Mouse (Mus musculus) C2C12 (cell line): ENCODE measurements around the gene Sds. TPM values are rescaled to one million over a fixed set of nuclear protein-coding genes. Genes with fewer than 3 reads are reported as not detected.
A peak's percentile ranks its signal among the peaks of the same experiment; 100 is the strongest.

Experiments
- H3K27me3 ChIP-seq: one replicate; pipeline ENCODE4 v1.6.1; 2011; ENCODE audit not compliant: control insufficient read depth, insufficient read depth, insufficient read length
- H3K36me3 ChIP-seq: one replicate; pipeline ENCODE4 v1.6.1; 2011; ENCODE audit not compliant: control insufficient read depth, insufficient read depth
- H3K4me3 ChIP-seq: one replicate; pipeline ENCODE4 v1.5.1; 2011; ENCODE audit warnings: mild to moderate bottlenecking, control low read depth; ENCODE audit not compliant: poor library complexity, insufficient read depth, severe bottlenecking
- H3K79me2 ChIP-seq: one replicate; pipeline ENCODE4 v1.6.1; 2011; ENCODE audit not compliant: control insufficient read depth, insufficient read depth
- H3K79me3 ChIP-seq: one replicate; pipeline ENCODE4 v1.6.1; 2011; ENCODE audit warnings: low read depth, control low read depth
- H3ac ChIP-seq: one replicate; pipeline ENCODE3; 2011; ENCODE audit warnings: low read depth; ENCODE audit not compliant: control insufficient read depth, insufficient read length
- CEBPB ChIP-seq: IDR thresholded peaks from one replicate; pipeline ENCODE4 v1.6.1; 2011; ENCODE audit warnings: low read depth, mild to moderate bottlenecking, control low read depth, moderate library complexity
- CTCF ChIP-seq: IDR thresholded peaks from one replicate; pipeline ENCODE4 v1.5.1; 2011; ENCODE audit not compliant: control insufficient read depth, insufficient read depth, insufficient read length
- FOSL1 ChIP-seq: IDR thresholded peaks from one replicate; pipeline ENCODE4 v1.8.0; 2011; ENCODE audit warnings: mild to moderate bottlenecking, low read length; ENCODE audit not compliant: poor library complexity, insufficient read depth, severe bottlenecking
- MAX ChIP-seq: IDR thresholded peaks from one replicate; pipeline ENCODE4 v1.6.1; 2011; ENCODE audit warnings: mild to moderate bottlenecking, control low read depth
- MYOD1 ChIP-seq: IDR thresholded peaks from one replicate; pipeline ENCODE4 v1.6.1; 2011; ENCODE audit warnings: low read depth; ENCODE audit not compliant: control insufficient read depth, insufficient read length
- MYOG ChIP-seq: IDR thresholded peaks from one replicate; pipeline ENCODE4 v1.6.1; 2011; ENCODE audit not compliant: control insufficient read depth, insufficient read length; ENCODE audit errors: extremely low read depth
- USF1 ChIP-seq: IDR thresholded peaks from one replicate; pipeline ENCODE4 v1.6.1; 2011; ENCODE audit warnings: low read depth, mild to moderate bottlenecking, control low read depth, moderate library complexity
- polyA plus RNA-seq: library from polyadenylated mRNA; unstranded; fragments of >200 nt; fragmentation: generic; extraction: Trizol; gene quantifications from one replicate; pipeline ENCODE4 v1.2.1, GENCODE M21; 2012; ENCODE audit warnings: missing spikeins

The Sds gene
- polyA plus RNA-seq, 1 experiment = 0.19 TPM

- H3K4me3 ChIP-seq = no peak overlapping the region
- TF ChIP-seq MYOG = no peak
- no peak for TF ChIP-seq MYOD1
- TF ChIP-seq FOSL1 = no peak
- no peak for TF ChIP-seq USF1
- no peak for TF ChIP-seq CTCF
- no peak for TF ChIP-seq CEBPB
- TF ChIP-seq MAX = no peak
- H3K36me3 ChIP-seq = peaks cover 2% of the 10 kb centered on the region
- H3K79me2 ChIP-seq = peaks cover 9% of the 10 kb centered on the region
- no peak overlapping the region for H3ac ChIP-seq
- no peaks in the 10 kb centered on the region for H3K27me3 ChIP-seq
- peaks cover 4% of the 10 kb centered on the region for H3K79me3 ChIP-seq
These were observed 41.2 kb downstream of the Sds start for GRCm38 (mm10) chr5:120517552-120517951.

- H3K79me3 ChIP-seq = peaks cover 2% of the 10 kb centered on the region
- no peak overlapping the region for H3K4me3 ChIP-seq
- no peaks in the 10 kb centered on the region for H3K27me3 ChIP-seq
- H3K36me3 ChIP-seq = peaks cover 5% of the 10 kb centered on the region
- no peak overlapping the region for H3ac ChIP-seq
- TF ChIP-seq MYOG (no peak), MAX (no peak), CTCF (peak; percentile 41), MYOD1 (no peak), USF1 (no peak)
- H3K79me2 ChIP-seq = peaks cover 4% of the 10 kb centered on the region
These were observed 46.3 kb downstream of the Sds start for GRCm38 (mm10) chr5:120522649-120523048.

- H3K79me2 ChIP-seq = no peaks in the 10 kb centered on the region
- H3K36me3 ChIP-seq = peaks cover 5% of the 10 kb centered on the region
- H3K79me3 ChIP-seq = no peaks in the 10 kb centered on the region
- H3ac ChIP-seq = no peak overlapping the region
- no peaks in the 10 kb centered on the region for H3K27me3 ChIP-seq
- H3K4me3 ChIP-seq = no peak overlapping the region
- TF ChIP-seq FOSL1 = no peak
- TF ChIP-seq MYOD1 = no peak
- no peak for TF ChIP-seq USF1
- TF ChIP-seq CTCF = no peak
These were observed 48.4 kb downstream of the Sds start for GRCm38 (mm10) chr5:120524736-120525135.

- Histone ChIP-seq H3K36me3 (peaks cover 5% of the 10 kb centered on the region), H3K27me3 (no peaks in the 10 kb centered on the region), H3K79me3 (no peaks in the 10 kb centered on the region), H3K79me2 (no peaks in the 10 kb centered on the region), H3ac (no peak overlapping the region), H3K4me3 (no peak overlapping the region)
- TF ChIP-seq FOSL1 = no peak
- peak; percentile 21 for TF ChIP-seq CTCF
- TF ChIP-seq MYOD1 = no peak
These were observed 49.4 kb downstream of the Sds start for GRCm38 (mm10) chr5:120525737-120526136.

GRCm38 (mm10) chr5:120526311-120526710, 50.0 kb downstream of the Sds start:
- H3K79me3 ChIP-seq = no peaks in the 10 kb centered on the region
- TF ChIP-seq MYOG (no peak), FOSL1 (no peak), CTCF (no peak), USF1 (no peak), MAX (no peak), CEBPB (no peak), MYOD1 (no peak)
- no peak overlapping the region for H3K4me3 ChIP-seq
- peaks cover 5% of the 10 kb centered on the region for H3K36me3 ChIP-seq
- no peaks in the 10 kb centered on the region for H3K79me2 ChIP-seq
- no peak overlapping the region for H3ac ChIP-seq
- no peaks in the 10 kb centered on the region for H3K27me3 ChIP-seq

GRCm38 (mm10) chr5:120527296-120527964, 51.1 kb downstream of the Sds start:
- Histone ChIP-seq H3ac (no peak overlapping the region), H3K79me2 (no peaks in the 10 kb centered on the region), H3K79me3 (no peaks in the 10 kb centered on the region), H3K27me3 (no peaks in the 10 kb centered on the region), H3K4me3 (no peak overlapping the region), H3K36me3 (peaks cover 4% of the 10 kb centered on the region)
- TF ChIP-seq USF1 = no peak
- no peak for TF ChIP-seq CEBPB
- no peak for TF ChIP-seq CTCF
- TF ChIP-seq MAX = no peak
- TF ChIP-seq FOSL1 = no peak
- TF ChIP-seq MYOG = no peak
- TF ChIP-seq MYOD1 = no peak
